Mouse (Mus musculus) intestine, postnatal 0 days (tissue): ENCODE measurements around the gene Dpy19l3. TPM values are rescaled to one million over a fixed set of nuclear protein-coding genes. Genes with fewer than 3 reads are reported as not detected.
A peak's percentile ranks its signal among the peaks of the same experiment; 100 is the strongest.

Experiments
- ATAC-seq: fragments of 200-750 bp; cut with Nextera tagmentation; 2 replicates; pipeline ENCODE4 v1.8.0; 2017; ENCODE audit warnings: mild to moderate bottlenecking, moderate TSS enrichment, moderate library complexity
- H3K27ac ChIP-seq: fragments of 300-500 bp; sonication (generic); 2 replicates; pipeline ENCODE4 v1.5.1; 2014; ENCODE audit warnings: mild to moderate bottlenecking, low read depth, low read length, moderate library complexity
- H3K27me3 ChIP-seq: fragments of 300-500 bp; sonication (generic); replicated peaks from 2 replicates; pipeline ENCODE4 v1.6.1; 2014; ENCODE audit warnings: low read length, mixed read lengths; ENCODE audit not compliant: control insufficient read depth, insufficient read depth
- H3K36me3 ChIP-seq: fragments of 300-500 bp; sonication (generic); 2 replicates; pipeline ENCODE4 v1.6.1; 2014; ENCODE audit warnings: mild to moderate bottlenecking, moderate library complexity; ENCODE audit not compliant: control insufficient read depth, insufficient read depth
- H3K4me1 ChIP-seq: fragments of 300-500 bp; sonication (generic); replicated peaks from 2 replicates; pipeline ENCODE4 v1.6.1; 2014; ENCODE audit warnings: antibody characterized with exemption, low read length, mixed read lengths; ENCODE audit not compliant: control insufficient read depth, insufficient read depth
- H3K4me2 ChIP-seq: fragments of 300-500 bp; sonication (generic); replicated peaks from 2 replicates; pipeline ENCODE4 v1.6.1; 2014; ENCODE audit warnings: low read depth, mild to moderate bottlenecking, moderate library complexity
- H3K4me3 ChIP-seq: fragments of 300-500 bp; sonication (generic); 2 replicates; pipeline ENCODE4 v1.5.1; 2014; ENCODE audit warnings: low read depth, low read length
- H3K9ac ChIP-seq: fragments of 300-500 bp; sonication (generic); 2 replicates; pipeline ENCODE4 v1.6.1; 2014; ENCODE audit warnings: mild to moderate bottlenecking, low read depth, low read length
- H3K9me3 ChIP-seq: fragments of 300-500 bp; sonication (generic); 2 replicates; pipeline ENCODE4 v1.6.1; 2016; ENCODE audit warnings: mixed run types; ENCODE audit not compliant: control insufficient read depth
- CTCF ChIP-seq: sonication (generic); IDR thresholded peaks from 2 replicates; pipeline ENCODE4 v1.5.1; 2016; ENCODE audit warnings: low read depth, mild to moderate bottlenecking, control low read depth, antibody characterized with exemption, moderate library complexity
- WGBS: fragments of 180-500 bp; shearing (Covaris S2); extraction: QIAGEN DNeasy Blood & Tissue Kit; methylation state at CpG from one replicate; pipeline ENCODE4 v1.1.7; 2014; 5-methylcytosine and 5-hydroxymethylcytosine counted together
- polyA plus RNA-seq: library from polyadenylated mRNA; unstranded; fragments of >200 nt; fragmentation: Nextera tagmentation; extraction: Ambion mirVana; gene quantifications from 2 replicates; pipeline ENCODE4 v1.2.1, GENCODE M21; 2015

Dpy19l3 gene
- polyA plus RNA-seq, 1 experiment from 2014 or later, result 7.2 TPM

GRCm38 (mm10) chr7:35692117-35692516, 62.1 kb downstream of the Dpy19l3 start:
- Histone ChIP-seq H3K36me3 (peaks cover 5% of the 10 kb centered on the region; the same call in 1 of the 2 replicates), H3K4me3 (no peak overlapping the region), H3K27ac (no peak overlapping the region), H3K4me1 (no peaks in the 10 kb centered on the region), H3K4me2 (no peak overlapping the region), H3K9ac (no peak overlapping the region), H3K9me3 (no peaks in the 10 kb centered on the region), H3K27me3 (no peaks in the 10 kb centered on the region)
- no peak for TF ChIP-seq CTCF
- ATAC-seq, result no peak
- WGBS, result 86% methylated on average over 14 of the region's 14 CpGs

GRCm38 (mm10) chr7:35688781-35689349, 65.4 kb downstream of the Dpy19l3 start:
- ATAC-seq, result no peak
- no peaks in the 10 kb centered on the region for H3K27me3 ChIP-seq

GRCm38 (mm10) chr7:35688276-35688675, 66.0 kb downstream of the Dpy19l3 start:
- Histone ChIP-seq H3K9me3 (no peaks in the 10 kb centered on the region), H3K4me2 (no peak overlapping the region), H3K27ac (no peak overlapping the region), H3K36me3 (peaks cover 5% of the 10 kb centered on the region; the same call in 1 of the 2 replicates), H3K4me1 (no peaks in the 10 kb centered on the region), H3K4me3 (no peak overlapping the region), H3K9ac (no peak overlapping the region), H3K27me3 (no peaks in the 10 kb centered on the region)
- no peak for TF ChIP-seq CTCF
- ATAC-seq, result no peak
- 81% methylated on average over 9 of the region's 9 CpGs for WGBS

More at GRCm38 (mm10) chr7:35688781-35689349, 65.4 kb downstream of the Dpy19l3 start:
- 87% methylated on average over 11 of the region's 11 CpGs for WGBS
- no peak overlapping the region for H3K9ac ChIP-seq
- no peaks in the 10 kb centered on the region for H3K4me1 ChIP-seq
- H3K4me3 ChIP-seq, result no peak overlapping the region
- no peak overlapping the region for H3K4me2 ChIP-seq
- H3K36me3 ChIP-seq, result peaks cover 5% of the 10 kb centered on the region; the same call in 1 of the 2 replicates
- TF ChIP-seq CTCF, result no peak
- no peaks in the 10 kb centered on the region for H3K9me3 ChIP-seq
- no peak overlapping the region for H3K27ac ChIP-seq

GRCm38 (mm10) chr7:35687229-35687628, 67.0 kb downstream of the Dpy19l3 start:
- Histone ChIP-seq H3K9ac (no peak overlapping the region), H3K36me3 (peaks cover 5% of the 10 kb centered on the region; the same call in 1 of the 2 replicates), H3K4me2 (peak overlapping the region; percentile 53), H3K9me3 (no peaks in the 10 kb centered on the region), H3K27me3 (no peaks in the 10 kb centered on the region), H3K27ac (no peak overlapping the region), H3K4me3 (0 out of 2 replicates have a peak overlapping the region, but pooled peaks have one; percentile 5), H3K4me1 (no peaks in the 10 kb centered on the region)
- WGBS, result 24% methylated on average over 10 of the region's 10 CpGs
- TF ChIP-seq CTCF, result no peak
- ATAC-seq, result no peak

- no peak overlapping the region for H3K27ac ChIP-seq
- no peak overlapping the region for H3K9ac ChIP-seq
- peak; percentile 92 for TF ChIP-seq CTCF
- WGBS, result 28% methylated on average over 13 of the region's 13 CpGs
- no peaks in the 10 kb centered on the region for H3K4me1 ChIP-seq
- peaks cover 5% of the 10 kb centered on the region; the same call in 1 of the 2 replicates for H3K36me3 ChIP-seq
- H3K4me3 ChIP-seq, result 0 out of 2 replicates have a peak overlapping the region, but pooled peaks have one; percentile 5
- no peaks in the 10 kb centered on the region for H3K27me3 ChIP-seq
- no peak for ATAC-seq
- H3K4me2 ChIP-seq, result peak overlapping the region; percentile 53
- no peaks in the 10 kb centered on the region for H3K9me3 ChIP-seq
Measured at GRCm38 (mm10) chr7:35686756-35687155, 67.5 kb downstream of the Dpy19l3 start.

- no peak overlapping the region for H3K27ac ChIP-seq
- H3K9me3 ChIP-seq, result no peaks in the 10 kb centered on the region
- 0 out of 2 replicates have a peak overlapping the region, but pooled peaks have one; percentile 53 for H3K4me2 ChIP-seq
- H3K4me1 ChIP-seq, result no peaks in the 10 kb centered on the region
- no peak for TF ChIP-seq CTCF
- WGBS, result 65% methylated on average over 11 of the region's 11 CpGs
- no peaks in the 10 kb centered on the region for H3K27me3 ChIP-seq
- no peak overlapping the region for H3K4me3 ChIP-seq
- peaks cover 5% of the 10 kb centered on the region; the same call in 1 of the 2 replicates for H3K36me3 ChIP-seq
- no peak overlapping the region for H3K9ac ChIP-seq
- no peak for ATAC-seq
Measured at GRCm38 (mm10) chr7:35686216-35686615, 68.0 kb downstream of the Dpy19l3 start.
